18 mouse cellular contexts compared by ENCODE assay signal in the genomic region with DNA sequence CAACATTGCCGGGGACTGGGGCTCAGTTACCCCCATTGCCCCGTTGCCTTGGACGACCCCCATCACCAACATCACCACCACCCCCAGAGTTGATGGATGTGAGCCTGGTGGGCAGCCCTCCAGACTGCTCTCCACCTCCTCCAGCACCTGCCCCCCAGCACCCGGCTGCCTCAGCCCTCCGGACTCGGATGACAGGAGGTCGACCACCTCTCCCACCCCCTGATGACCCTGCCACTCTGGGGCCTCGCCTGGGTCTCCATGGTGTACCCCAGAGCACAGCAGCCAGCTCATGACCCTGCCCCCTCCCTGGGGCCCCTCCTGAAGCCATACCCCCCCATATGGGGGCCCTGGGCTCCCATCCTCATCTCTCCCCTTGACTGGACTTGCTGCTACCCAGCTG. TPM values are rescaled to one million over a fixed set of nuclear protein-coding genes. Genes with fewer than 3 reads are reported as not detected.
"Had no signal": no experiment of that assay in that cellular context is flagged by ENCODE, and none has a peak within 500 bp of the region (broad histone marks: within the 10 kb centered on the region; RNA-seq: fewer than 3 reads in every experiment).

No protein-coding gene starts in this region.

- H3K27me3 ChIP-seq: limb, embryonic 15.5 days; liver, embryonic 15.5 days; neural tube, embryonic 13.5 days had no signal

- H3K9me3 ChIP-seq: limb, embryonic 15.5 days; liver, embryonic 15.5 days; midbrain, embryonic 10.5 days; neural tube, embryonic 13.5 days had no signal

- H3K27ac ChIP-seq: limb, embryonic 15.5 days; liver, embryonic 15.5 days; midbrain, embryonic 10.5 days; neural tube, embryonic 13.5 days had no signal

- H3K4me2 ChIP-seq: limb, embryonic 15.5 days; liver, embryonic 15.5 days; lung, embryonic 14.5 days; neural tube, embryonic 13.5 days had no signal

- H3K4me1 ChIP-seq: limb, embryonic 15.5 days; midbrain, embryonic 10.5 days had no signal

- H3K4me3 ChIP-seq: limb, embryonic 15.5 days; liver, embryonic 15.5 days; midbrain, embryonic 10.5 days; neural tube, embryonic 13.5 days had no signal

- DNase-seq: kidney, postnatal 14 days; lung, embryonic 14.5 days; lung, postnatal 10 days; lung, postnatal 4 days; retina, postnatal 1 day; right cerebral cortex, postnatal 4 days; spleen, adult 18-20 months; thymus, adult 18-20 months; thymus, postnatal 14 days had no signal

- H3K9ac ChIP-seq: limb, embryonic 15.5 days; liver, embryonic 15.5 days; lung, embryonic 14.5 days; neural tube, embryonic 13.5 days had no signal

RNA-seq across cellular contexts. Expression of a gene that starts 57.4 kb away (rescaled TPM):
- total RNA-seq: layer of hippocampus, adult 8-10 months; left cerebral cortex, postnatal 10 days; megakaryocyte, adult 5-6 weeks had no signal
- polyA plus RNA-seq: kidney, embryonic 14.5 days; limb, embryonic 15.5 days; liver, embryonic 15.5 days; lung, embryonic 14.5 days; stomach, embryonic 14.5 days had no signal
